Mouse (Mus musculus) megakaryocyte, embryonic 14.5 days (primary cell): ENCODE data around the gene Rrnad1.

ENCODE experiments used
- FLI1 ChIP-seq: IDR thresholded peaks from 2 replicates; pipeline ENCODE4 v1.6.1; 2012; ENCODE audit warnings: low read length, inconsistent platforms, mixed read lengths
- GATA1 ChIP-seq: IDR thresholded peaks from 3 replicates; pipeline ENCODE4 v1.6.1; 2012; ENCODE audit warnings: mixed read lengths, low read length, inconsistent platforms, borderline replicate concordance

GRCm38 (mm10) chr3:87919336-87920108 is 11.0 kb downstream of the Rrnad1 start, which contains the start of gene Mrpl24:
- TF ChIP-seq GATA1 (no peak), FLI1 (no peak)
